Mouse (Mus musculus): ENCODE measurements around the gene Slc12a9. TPM values are rescaled to one million over a fixed set of nuclear protein-coding genes. Genes with fewer than 3 reads are reported as not detected.

Slc12a9 gene
- polyA plus RNA-seq, 1 experiment from 2014 or later: 5.8 TPM

GRCm38 (mm10) chr5:137306439-137307005 is 26.9 kb downstream of the Slc12a9 start:
- Histone ChIP-seq H3K9me3 (ENCODE audit: control insufficient read depth, low read length) (0 out of 2 replicates have a peak, but pooled peaks cover 2% of the 10 kb centered on the region), H3K4me2 (peak overlapping the region; percentile 75), H3K36me3 (ENCODE audit: control insufficient read depth, insufficient read depth, low read length) (peaks cover 28% of the 10 kb centered on the region), H3K4me3 (ENCODE audit: low read depth, low read length) (peak overlapping the region; percentile 74), H3K27me3 (ENCODE audit: control insufficient read depth, insufficient read depth, low read length) (no peaks in the 10 kb centered on the region), H3K9ac (ENCODE audit: low read length) (peak overlapping the region; percentile 94), H3K4me1 (ENCODE audit: control insufficient read depth, insufficient read depth, low read length) (peaks cover 21% of the 10 kb centered on the region), H3K27ac (ENCODE audit: low read depth, low read length) (peak overlapping the region; percentile 95; the same call in 1 of the 2 replicates)
- WGBS: 20% methylated on average over 12 of the region's 12 CpGs
- DNase-seq (ENCODE audit: low spot score, missing footprints): no peak
- no peak for ATAC-seq (ENCODE audit: low FRiP score)

- peak overlapping the region; percentile 74 for H3K4me3 ChIP-seq (ENCODE audit: low read depth, low read length)
- H3K9ac ChIP-seq (ENCODE audit: low read length): peak overlapping the region; percentile 94
- H3K4me1 ChIP-seq (ENCODE audit: control insufficient read depth, insufficient read depth, low read length): peaks cover 21% of the 10 kb centered on the region
- H3K9me3 ChIP-seq (ENCODE audit: control insufficient read depth, low read length): 0 out of 2 replicates have a peak, but pooled peaks cover 2% of the 10 kb centered on the region
- H3K27me3 ChIP-seq (ENCODE audit: control insufficient read depth, insufficient read depth, low read length): no peaks in the 10 kb centered on the region
- no peak overlapping the region for H3K27ac ChIP-seq (ENCODE audit: low read depth, low read length)
- H3K4me2 ChIP-seq: peak overlapping the region; percentile 75
- peaks cover 33% of the 10 kb centered on the region for H3K36me3 ChIP-seq (ENCODE audit: control insufficient read depth, insufficient read depth, low read length)
- WGBS: 81% methylated on average over 3 of the region's 3 CpGs
- DNase-seq (ENCODE audit: low spot score, missing footprints): no peak
- no peak for ATAC-seq (ENCODE audit: low FRiP score)
Observed at GRCm38 (mm10) chr5:137305822-137306221, 27.6 kb downstream of the Slc12a9 start.

- Histone ChIP-seq H3K4me3 (ENCODE audit: low read depth, low read length) (no peak overlapping the region), H3K27me3 (ENCODE audit: control insufficient read depth, insufficient read depth, low read length) (no peaks in the 10 kb centered on the region), H3K9me3 (ENCODE audit: control insufficient read depth, low read length) (0 out of 2 replicates have a peak, but pooled peaks cover 2% of the 10 kb centered on the region), H3K4me1 (ENCODE audit: control insufficient read depth, insufficient read depth, low read length) (peaks cover 21% of the 10 kb centered on the region), H3K9ac (ENCODE audit: low read length) (no peak overlapping the region), H3K27ac (ENCODE audit: low read depth, low read length) (no peak overlapping the region), H3K4me2 (no peak overlapping the region), H3K36me3 (ENCODE audit: control insufficient read depth, insufficient read depth, low read length) (peaks cover 38% of the 10 kb centered on the region)
- no peak for ATAC-seq (ENCODE audit: low FRiP score)
- no peak for DNase-seq (ENCODE audit: low spot score, missing footprints)
- 84% methylated on average over 4 of the region's 4 CpGs for WGBS
Observed at GRCm38 (mm10) chr5:137304816-137305215, 28.6 kb downstream of the Slc12a9 start.

GRCm38 (mm10) chr5:137304165-137304564 is 29.2 kb downstream of the Slc12a9 start:
- Histone ChIP-seq H3K4me2 (no peak overlapping the region), H3K4me1 (ENCODE audit: control insufficient read depth, insufficient read depth, low read length) (peaks cover 21% of the 10 kb centered on the region), H3K9ac (ENCODE audit: low read length) (no peak overlapping the region), H3K4me3 (ENCODE audit: low read depth, low read length) (no peak overlapping the region), H3K9me3 (ENCODE audit: control insufficient read depth, low read length) (0 out of 2 replicates have a peak, but pooled peaks cover 2% of the 10 kb centered on the region), H3K27me3 (ENCODE audit: control insufficient read depth, insufficient read depth, low read length) (no peaks in the 10 kb centered on the region), H3K27ac (ENCODE audit: low read depth, low read length) (no peak overlapping the region), H3K36me3 (ENCODE audit: control insufficient read depth, insufficient read depth, low read length) (peaks cover 34% of the 10 kb centered on the region)
- 91% methylated on average over 3 of the region's 3 CpGs for WGBS
- ATAC-seq (ENCODE audit: low FRiP score) (no peak), DNase-seq (ENCODE audit: low spot score, missing footprints) (peak; percentile 53)

GRCm38 (mm10) chr5:137303609-137304008 is 29.8 kb downstream of the Slc12a9 start:
- Histone ChIP-seq H3K9me3 (ENCODE audit: control insufficient read depth, low read length) (0 out of 2 replicates have a peak, but pooled peaks cover under 1% of the 10 kb centered on the region), H3K36me3 (ENCODE audit: control insufficient read depth, insufficient read depth, low read length) (peaks cover 34% of the 10 kb centered on the region), H3K9ac (ENCODE audit: low read length) (no peak overlapping the region), H3K4me1 (ENCODE audit: control insufficient read depth, insufficient read depth, low read length) (peaks cover 21% of the 10 kb centered on the region), H3K27me3 (ENCODE audit: control insufficient read depth, insufficient read depth, low read length) (no peaks in the 10 kb centered on the region), H3K4me3 (ENCODE audit: low read depth, low read length) (no peak overlapping the region), H3K4me2 (no peak overlapping the region), H3K27ac (ENCODE audit: low read depth, low read length) (no peak overlapping the region)
- DNase-seq (ENCODE audit: low spot score, missing footprints) (peak; percentile 49), ATAC-seq (ENCODE audit: low FRiP score) (no peak)
- WGBS: 86% methylated on average over 4 of the region's 4 CpGs

- H3K36me3 ChIP-seq (ENCODE audit: control insufficient read depth, insufficient read depth, low read length): peaks cover 54% of the 10 kb centered on the region
Observed at GRCm38 (mm10) chr5:137301253-137301652, 32.1 kb downstream of the Slc12a9 start.

GRCm38 (mm10) chr5:137299240-137299639 is 34.2 kb downstream of the Slc12a9 start:
- Histone ChIP-seq H3K9ac (ENCODE audit: low read length) (no peak overlapping the region), H3K27me3 (ENCODE audit: control insufficient read depth, insufficient read depth, low read length) (no peaks in the 10 kb centered on the region), H3K4me1 (ENCODE audit: control insufficient read depth, insufficient read depth, low read length) (peaks cover 7% of the 10 kb centered on the region), H3K4me2 (no peak overlapping the region), H3K36me3 (ENCODE audit: control insufficient read depth, insufficient read depth, low read length) (peaks cover 59% of the 10 kb centered on the region), H3K4me3 (ENCODE audit: low read depth, low read length) (no peak overlapping the region), H3K27ac (ENCODE audit: low read depth, low read length) (no peak overlapping the region), H3K9me3 (ENCODE audit: control insufficient read depth, low read length) (no peaks in the 10 kb centered on the region)
- no peak for ATAC-seq (ENCODE audit: low FRiP score)
- WGBS: 92% methylated on average over 7 of the region's 7 CpGs
- peak; percentile 4 for DNase-seq (ENCODE audit: low spot score, missing footprints)

More at GRCm38 (mm10) chr5:137301253-137301652, 32.1 kb downstream of the Slc12a9 start:
- H3K4me1 ChIP-seq (ENCODE audit: control insufficient read depth, insufficient read depth, low read length): peaks cover 15% of the 10 kb centered on the region
- no peak overlapping the region for H3K27ac ChIP-seq (ENCODE audit: low read depth, low read length)
- no peaks in the 10 kb centered on the region for H3K27me3 ChIP-seq (ENCODE audit: control insufficient read depth, insufficient read depth, low read length)
- no peaks in the 10 kb centered on the region for H3K9me3 ChIP-seq (ENCODE audit: control insufficient read depth, low read length)
- 80% methylated on average over 21 of the region's 21 CpGs for WGBS
- H3K9ac ChIP-seq (ENCODE audit: low read length): no peak overlapping the region
- 0 out of 2 replicates have a peak, but pooled peaks have one; percentile 46 for ATAC-seq (ENCODE audit: low FRiP score)
- no peak for DNase-seq (ENCODE audit: low spot score, missing footprints)
- no peak overlapping the region for H3K4me2 ChIP-seq
- H3K4me3 ChIP-seq (ENCODE audit: low read depth, low read length): no peak overlapping the region

GRCm38 (mm10) chr5:137297126-137297525 is 36.3 kb downstream of the Slc12a9 start:
- Histone ChIP-seq H3K27ac (ENCODE audit: low read depth, low read length) (no peak overlapping the region), H3K27me3 (ENCODE audit: control insufficient read depth, insufficient read depth, low read length) (no peaks in the 10 kb centered on the region), H3K36me3 (ENCODE audit: control insufficient read depth, insufficient read depth, low read length) (peaks cover 51% of the 10 kb centered on the region), H3K4me3 (ENCODE audit: low read depth, low read length) (no peak overlapping the region), H3K9ac (ENCODE audit: low read length) (no peak overlapping the region), H3K9me3 (ENCODE audit: control insufficient read depth, low read length) (no peaks in the 10 kb centered on the region), H3K4me1 (ENCODE audit: control insufficient read depth, insufficient read depth, low read length) (peaks cover 15% of the 10 kb centered on the region), H3K4me2 (no peak overlapping the region)
- ATAC-seq (ENCODE audit: low FRiP score): no peak
- DNase-seq (ENCODE audit: low spot score, missing footprints): peak; percentile 72
- WGBS: 88% methylated on average over 14 of the region's 14 CpGs

GRCm38 (mm10) chr5:137295712-137296111 is 37.7 kb downstream of the Slc12a9 start:
- no peak for ATAC-seq (ENCODE audit: low FRiP score)
- H3K4me2 ChIP-seq: no peak overlapping the region
- H3K9ac ChIP-seq (ENCODE audit: low read length): no peak overlapping the region
- peaks cover 15% of the 10 kb centered on the region for H3K4me1 ChIP-seq (ENCODE audit: control insufficient read depth, insufficient read depth, low read length)
- no peaks in the 10 kb centered on the region for H3K9me3 ChIP-seq (ENCODE audit: control insufficient read depth, low read length)
- H3K4me3 ChIP-seq (ENCODE audit: low read depth, low read length): no peak overlapping the region
- H3K27ac ChIP-seq (ENCODE audit: low read depth, low read length): no peak overlapping the region
- peaks cover 2% of the 10 kb centered on the region; the same call in 1 of the 2 replicates for H3K27me3 ChIP-seq (ENCODE audit: control insufficient read depth, insufficient read depth, low read length)
- H3K36me3 ChIP-seq (ENCODE audit: control insufficient read depth, insufficient read depth, low read length): peaks cover 40% of the 10 kb centered on the region
- DNase-seq (ENCODE audit: low spot score, missing footprints): no peak
- 90% methylated on average over 15 of the region's 15 CpGs for WGBS

All from midbrain, embryonic 11.5 days (tissue).